Mouse (Mus musculus): ENCODE measurements at regions not wholly inside any gene's neighbourhood (a gene's known extent, or its start where the extent isn't known, plus 50 kb on each side); places are given as distances from the start of the nearest gene placed in this dataset.

DNA sequence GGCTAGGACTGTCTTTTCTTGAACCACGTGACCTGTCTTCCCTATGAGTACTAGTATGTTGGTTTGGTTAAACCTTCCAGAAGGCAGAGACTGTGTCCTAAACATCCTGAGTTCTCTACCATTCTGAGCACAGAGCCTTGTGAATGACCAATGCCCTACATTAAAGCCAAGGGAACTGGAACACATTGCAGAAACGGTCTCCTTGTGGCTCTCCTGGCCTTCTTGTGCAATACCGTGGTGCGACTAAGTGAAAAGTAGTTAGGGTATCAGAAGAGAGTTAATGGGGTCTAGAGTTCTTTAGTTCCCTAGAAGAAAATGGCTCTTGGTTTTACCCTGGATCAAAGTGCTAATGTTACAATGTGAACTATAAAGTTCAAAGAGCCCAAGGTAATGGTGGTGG lies 101.8 kb upstream of the 1700016C15Rik start:
- Histone ChIP-seq H3K4me3 (replicated peaks) (no peak overlapping the region), H3K9me3 (no peaks in the 10 kb centered on the region), H3K4me1 (no peaks in the 10 kb centered on the region)

DNA sequence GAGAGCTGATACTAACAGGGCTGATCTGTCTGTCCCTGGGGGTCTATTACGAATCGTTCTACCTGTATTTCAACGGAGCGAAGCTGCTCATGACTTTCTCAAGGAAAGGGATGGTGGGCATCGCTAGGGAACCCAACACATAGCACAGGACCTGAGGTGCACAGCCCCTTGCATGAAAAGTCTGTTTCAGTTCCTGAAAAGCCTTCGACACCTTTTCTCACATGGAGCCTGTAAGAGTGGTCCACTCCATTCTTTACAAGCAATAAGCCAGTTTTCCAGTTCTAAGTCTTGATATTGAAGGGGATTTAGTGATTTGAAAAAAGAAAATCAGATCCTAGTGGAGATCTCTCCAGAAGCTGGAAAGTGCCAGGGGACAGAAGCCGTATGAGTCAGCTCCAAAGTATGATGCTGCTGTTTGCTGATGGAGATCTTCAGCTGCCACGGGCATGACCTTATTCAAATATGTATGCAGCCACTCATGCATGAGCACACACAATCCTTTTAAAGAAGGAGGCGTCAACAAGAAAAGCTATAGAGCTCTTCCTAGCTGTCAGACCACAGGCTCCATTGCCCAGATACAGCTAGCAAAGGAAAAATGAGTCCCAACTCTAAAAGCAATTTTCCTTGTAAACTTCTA lies 95.5 kb upstream of the 1700016C15Rik start:
- H3K9me3 ChIP-seq = no peaks in the 10 kb centered on the region
- H3K36me3 ChIP-seq (replicated peaks; ENCODE audit: low read length) = no peaks in the 10 kb centered on the region
- H3K4me1 ChIP-seq = no peaks in the 10 kb centered on the region
- H3K27me3 ChIP-seq (replicated peaks) = peaks cover 2% of the 10 kb centered on the region
- no peak overlapping the region for H3K4me3 ChIP-seq (replicated peaks)
- TF ChIP-seq GATA1 (IDR thresholded peaks at IDR 0.05; ENCODE audit: borderline replicate concordance, low read length) = no peak

More for the DNA sequence above, 101.8 kb upstream of the 1700016C15Rik start:
- TF ChIP-seq GATA1 (IDR thresholded peaks at IDR 0.05; ENCODE audit: borderline replicate concordance, low read length) (no peak), FLI1 (IDR thresholded peaks at IDR 0.05; ENCODE audit: low read length) (no peak)
- H3K27me3 ChIP-seq (replicated peaks) = peaks cover 7% of the 10 kb centered on the region
- H3K36me3 ChIP-seq (replicated peaks; ENCODE audit: low read length) = no peaks in the 10 kb centered on the region

DNA sequence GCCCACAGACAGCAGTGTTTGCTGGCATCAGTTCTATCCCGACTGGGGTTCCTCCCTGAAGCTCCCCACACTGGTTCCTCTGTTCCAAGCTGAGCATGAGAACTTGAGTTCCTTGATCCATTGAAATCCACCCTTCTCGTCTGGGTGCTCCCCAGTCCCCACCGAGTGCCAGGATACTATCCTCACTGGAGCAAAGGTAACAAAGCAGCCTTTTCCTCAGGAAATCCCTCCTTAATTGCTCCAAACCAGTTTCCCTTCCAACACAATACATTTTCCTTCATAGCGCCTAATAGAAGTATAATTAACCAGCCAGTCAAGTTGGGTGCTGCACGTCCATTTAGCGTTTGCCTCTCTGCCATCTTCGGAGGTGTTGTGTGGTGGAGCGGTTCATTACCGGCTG lies 92.6 kb upstream of the 1700016C15Rik start:
- TF ChIP-seq FLI1 (IDR thresholded peaks at IDR 0.05; ENCODE audit: low read length) = no peak
- TF ChIP-seq GATA1 (IDR thresholded peaks at IDR 0.05; ENCODE audit: borderline replicate concordance, low read length) = no peak
- no peaks in the 10 kb centered on the region for H3K36me3 ChIP-seq (replicated peaks; ENCODE audit: low read length)
- no peaks in the 10 kb centered on the region for H3K4me1 ChIP-seq
- no peak overlapping the region for H3K4me3 ChIP-seq (replicated peaks)
- H3K27me3 ChIP-seq (replicated peaks) = no peaks in the 10 kb centered on the region
- H3K9me3 ChIP-seq = no peaks in the 10 kb centered on the region

GRCm38 (mm10) chr1:177638381-177638780 lies 91.2 kb upstream of the 1700016C15Rik start:
- no peak for TF ChIP-seq GATA1 (IDR thresholded peaks at IDR 0.05; ENCODE audit: borderline replicate concordance, low read length)
- TF ChIP-seq FLI1 (IDR thresholded peaks at IDR 0.05; ENCODE audit: low read length) = no peak
- Histone ChIP-seq H3K27me3 (replicated peaks) (no peaks in the 10 kb centered on the region), H3K4me3 (replicated peaks) (no peak overlapping the region), H3K4me1 (no peaks in the 10 kb centered on the region), H3K9me3 (no peaks in the 10 kb centered on the region), H3K36me3 (replicated peaks; ENCODE audit: low read length) (no peaks in the 10 kb centered on the region)

DNA sequence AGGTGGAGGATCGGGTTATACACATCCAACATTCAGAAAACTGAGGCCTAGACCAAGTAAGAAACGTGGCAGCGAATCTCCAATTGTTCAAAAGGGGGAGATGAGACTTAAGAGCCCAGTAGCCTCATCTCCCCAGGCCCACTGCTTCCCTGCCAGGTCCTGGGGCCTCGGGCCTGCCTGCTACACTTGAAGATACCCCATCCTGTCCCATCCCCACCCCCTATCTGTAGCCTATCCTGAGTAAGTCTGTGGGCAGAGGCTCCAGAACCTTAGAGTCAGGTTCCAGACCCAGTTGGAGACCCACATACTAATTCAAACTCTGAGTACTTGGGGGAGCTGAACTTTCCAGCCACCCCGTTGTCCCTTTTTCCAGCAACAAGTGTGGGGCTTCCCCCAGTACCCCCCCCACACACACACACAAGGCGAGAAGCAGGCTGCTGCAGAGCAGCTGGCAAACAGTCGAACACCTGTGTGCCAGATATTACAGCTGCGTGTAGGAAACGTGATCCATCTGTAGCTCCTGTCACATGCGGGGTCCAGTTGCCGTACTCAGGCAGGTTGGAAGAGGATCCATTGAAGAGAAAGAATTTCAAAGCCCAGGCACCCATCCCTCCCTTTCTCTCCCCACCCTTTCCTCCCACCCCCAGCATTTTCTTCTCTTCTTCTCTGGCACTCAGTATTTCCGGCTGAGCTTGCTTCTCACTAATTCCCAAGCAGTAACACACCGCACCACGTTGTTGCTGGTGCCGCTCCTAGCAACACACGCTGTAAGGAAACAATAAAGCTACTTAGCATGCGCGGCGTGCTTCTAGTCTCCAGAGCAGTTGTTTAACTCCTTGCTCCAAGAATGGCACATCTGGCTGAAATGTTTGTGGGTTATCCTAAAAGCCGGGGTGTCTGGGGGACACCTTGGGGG lies 89.4 kb upstream of the 1700016C15Rik start:
- TF ChIP-seq FLI1 (IDR thresholded peaks at IDR 0.05; ENCODE audit: low read length) (no peak), GATA1 (IDR thresholded peaks at IDR 0.05; ENCODE audit: borderline replicate concordance, low read length) (no peak)
- H3K9me3 ChIP-seq = no peaks in the 10 kb centered on the region
- no peak overlapping the region for H3K4me3 ChIP-seq (replicated peaks)
- H3K27me3 ChIP-seq (replicated peaks) = no peaks in the 10 kb centered on the region
- no peaks in the 10 kb centered on the region for H3K4me1 ChIP-seq
- no peaks in the 10 kb centered on the region for H3K36me3 ChIP-seq (replicated peaks; ENCODE audit: low read length)

DNA sequence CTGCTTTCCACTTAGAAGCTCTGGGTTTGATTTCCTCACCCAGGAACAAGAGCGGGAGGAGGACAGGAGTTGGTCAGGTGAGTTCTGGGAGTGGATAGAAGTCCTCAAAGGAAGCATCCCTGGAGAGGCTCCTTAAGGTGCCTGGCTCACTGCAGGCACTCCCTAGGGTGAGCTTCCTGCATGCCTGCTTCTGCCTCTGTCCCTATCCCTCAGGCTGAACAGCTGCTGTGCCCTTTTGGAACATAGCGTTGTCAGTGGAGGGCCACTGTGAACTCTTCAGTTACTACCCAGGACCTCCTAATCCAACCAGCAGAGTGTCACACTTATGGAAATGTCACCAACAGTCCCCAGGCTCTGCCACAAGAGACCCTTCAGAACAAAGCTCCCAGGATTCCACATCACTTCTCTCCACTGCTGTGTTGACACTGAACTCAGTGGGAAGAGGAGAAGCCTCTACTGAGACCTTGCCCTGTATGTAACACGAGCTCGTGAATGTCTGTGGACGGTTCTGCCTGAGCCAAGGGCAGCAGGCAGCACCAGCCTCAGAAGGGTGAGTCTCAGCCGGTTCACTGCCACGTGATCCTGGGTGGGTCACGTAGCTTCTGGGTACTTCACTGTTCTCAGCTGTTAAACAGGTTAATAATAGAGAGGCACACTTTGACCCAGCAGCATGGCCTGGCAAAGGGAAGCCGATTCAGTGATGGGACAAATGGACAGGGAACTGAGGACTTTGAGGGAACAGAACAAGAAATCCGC lies 86.7 kb upstream of the 1700016C15Rik start:
- H3K27me3 ChIP-seq (replicated peaks) = peaks cover 3% of the 10 kb centered on the region
- H3K4me1 ChIP-seq = no peaks in the 10 kb centered on the region
- no peaks in the 10 kb centered on the region for H3K9me3 ChIP-seq
- TF ChIP-seq FLI1 (IDR thresholded peaks at IDR 0.05; ENCODE audit: low read length) = no peak
- TF ChIP-seq GATA1 (IDR thresholded peaks at IDR 0.05; ENCODE audit: borderline replicate concordance, low read length) = no peak
- no peaks in the 10 kb centered on the region for H3K36me3 ChIP-seq (replicated peaks; ENCODE audit: low read length)
- H3K4me3 ChIP-seq (replicated peaks) = no peak overlapping the region

DNA sequence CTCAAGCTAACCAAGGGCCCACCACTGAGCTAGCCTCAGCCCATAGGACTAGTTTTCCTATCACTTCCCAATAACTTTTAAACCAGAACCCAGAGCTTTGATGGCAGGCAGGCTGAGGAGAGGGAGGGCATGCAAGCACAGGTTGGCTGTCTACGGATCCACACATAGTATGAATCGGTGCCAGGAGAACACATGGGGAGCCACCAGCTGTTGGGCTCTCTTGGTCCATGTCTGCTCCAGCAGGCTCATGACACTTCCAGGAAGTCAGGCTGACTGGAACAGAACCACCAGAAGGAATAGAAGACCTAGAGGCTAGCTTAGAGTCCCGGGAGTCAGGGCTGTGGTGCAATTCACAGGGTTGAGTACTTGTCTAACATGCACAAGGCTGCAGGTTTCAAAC lies 86.0 kb upstream of the 1700016C15Rik start:
- Histone ChIP-seq H3K4me3 (replicated peaks) (no peak overlapping the region), H3K9me3 (no peaks in the 10 kb centered on the region), H3K36me3 (replicated peaks; ENCODE audit: low read length) (no peaks in the 10 kb centered on the region), H3K4me1 (no peaks in the 10 kb centered on the region), H3K27me3 (replicated peaks) (peaks cover 3% of the 10 kb centered on the region)
- TF ChIP-seq FLI1 (IDR thresholded peaks at IDR 0.05; ENCODE audit: low read length) = no peak
- TF ChIP-seq GATA1 (IDR thresholded peaks at IDR 0.05; ENCODE audit: borderline replicate concordance, low read length) = no peak

DNA sequence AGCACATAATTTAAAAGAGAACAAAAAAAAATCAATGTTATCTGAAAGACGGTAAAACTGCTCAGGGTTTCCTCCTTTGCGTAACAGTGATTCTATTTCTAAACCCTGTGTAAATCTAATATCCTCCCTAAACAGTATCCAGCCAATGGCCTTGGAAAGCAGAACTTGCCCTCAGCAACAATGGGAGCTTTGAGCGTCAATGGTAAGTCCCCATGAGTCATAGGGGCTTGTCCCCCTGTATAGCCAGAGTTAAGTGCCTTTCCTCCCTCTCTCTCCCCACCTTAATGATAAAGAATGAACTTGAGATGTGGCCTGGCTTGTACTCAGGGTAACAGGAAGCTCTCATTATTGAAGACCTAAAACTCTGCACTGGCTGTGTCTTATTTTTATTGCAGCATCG lies 85.4 kb upstream of the 1700016C15Rik start:
- no peak for TF ChIP-seq GATA1 (IDR thresholded peaks at IDR 0.05; ENCODE audit: borderline replicate concordance, low read length)
- no peak for TF ChIP-seq FLI1 (IDR thresholded peaks at IDR 0.05; ENCODE audit: low read length)
- Histone ChIP-seq H3K4me3 (replicated peaks) (no peak overlapping the region), H3K4me1 (no peaks in the 10 kb centered on the region), H3K27me3 (replicated peaks) (peaks cover 3% of the 10 kb centered on the region), H3K9me3 (no peaks in the 10 kb centered on the region), H3K36me3 (replicated peaks; ENCODE audit: low read length) (no peaks in the 10 kb centered on the region)

- no peak overlapping the region for H3K4me3 ChIP-seq (replicated peaks)
- no peaks in the 10 kb centered on the region for H3K9me3 ChIP-seq
- peaks cover 3% of the 10 kb centered on the region for H3K27me3 ChIP-seq (replicated peaks)
- H3K4me1 ChIP-seq = no peaks in the 10 kb centered on the region
- TF ChIP-seq GATA1 (IDR thresholded peaks at IDR 0.05; ENCODE audit: borderline replicate concordance, low read length) (no peak), FLI1 (IDR thresholded peaks at IDR 0.05; ENCODE audit: low read length) (no peak)
- H3K36me3 ChIP-seq (replicated peaks; ENCODE audit: low read length) = no peaks in the 10 kb centered on the region
These were observed 84.3 kb upstream of the 1700016C15Rik start for GRCm38 (mm10) chr1:177645327-177645726.

Data from megakaryocyte, embryonic 14.5 days (primary cell).